Mouse (Mus musculus): ENCODE data around the gene Prkab1. TPM values are rescaled to one million over a fixed set of nuclear protein-coding genes. Genes with fewer than 3 reads are reported as not detected.

The Prkab1 gene
- polyA plus RNA-seq, 1 experiment from 2014 or later = 49.1 TPM

- no peak overlapping the region for H3K9ac ChIP-seq (replicated peaks; ENCODE audit: low read length)
- H3K4me1 ChIP-seq (ENCODE audit: control insufficient read depth, insufficient read depth, low read length) = no peaks in the 10 kb centered on the region
- H3K4me2 ChIP-seq (ENCODE audit: low read length) = no peak overlapping the region
- no peaks in the 10 kb centered on the region for H3K9me3 ChIP-seq (ENCODE audit: control insufficient read depth, low read length)
- H3K36me3 ChIP-seq (ENCODE audit: control insufficient read depth, insufficient read depth, low read length) = peaks cover 35% of the 10 kb centered on the region
- no peaks in the 10 kb centered on the region for H3K27me3 ChIP-seq (ENCODE audit: control insufficient read depth, insufficient read depth, low read length)
- WGBS = 82% methylated on average over 7 of the region's 7 CpGs
- no peak overlapping the region for H3K27ac ChIP-seq (replicated peaks; ENCODE audit: low read depth, low read length)
- no peak overlapping the region for H3K4me3 ChIP-seq (replicated peaks; ENCODE audit: low read depth, low read length)
- peak; percentile 33 for DNase-seq
- ATAC-seq (ENCODE audit: low FRiP score, low TSS enrichment) = no peak
These were observed 41.5 kb downstream of the Prkab1 start for GRCm38 (mm10) chr5:115982671-115983373.

GRCm38 (mm10) chr5:115980537-115980936, 43.8 kb downstream of the Prkab1 start:
- Histone ChIP-seq H3K27ac (replicated peaks; ENCODE audit: low read depth, low read length) (no peak overlapping the region), H3K36me3 (ENCODE audit: control insufficient read depth, insufficient read depth, low read length) (peaks cover 26% of the 10 kb centered on the region), H3K27me3 (ENCODE audit: control insufficient read depth, insufficient read depth, low read length) (no peaks in the 10 kb centered on the region), H3K9me3 (ENCODE audit: control insufficient read depth, low read length) (no peaks in the 10 kb centered on the region), H3K4me1 (ENCODE audit: control insufficient read depth, insufficient read depth, low read length) (no peaks in the 10 kb centered on the region), H3K9ac (replicated peaks; ENCODE audit: low read length) (no peak overlapping the region), H3K4me3 (replicated peaks; ENCODE audit: low read depth, low read length) (no peak overlapping the region), H3K4me2 (ENCODE audit: low read length) (no peak overlapping the region)
- DNase-seq (no peak), ATAC-seq (ENCODE audit: low FRiP score, low TSS enrichment) (no peak)
- 95% methylated on average over 9 of the region's 9 CpGs for WGBS

GRCm38 (mm10) chr5:115979134-115979696, 45.1 kb downstream of the Prkab1 start:
- Histone ChIP-seq H3K9me3 (ENCODE audit: control insufficient read depth, low read length) (no peaks in the 10 kb centered on the region), H3K27me3 (ENCODE audit: control insufficient read depth, insufficient read depth, low read length) (no peaks in the 10 kb centered on the region), H3K4me1 (ENCODE audit: control insufficient read depth, insufficient read depth, low read length) (no peaks in the 10 kb centered on the region), H3K9ac (replicated peaks; ENCODE audit: low read length) (no peak overlapping the region), H3K36me3 (ENCODE audit: control insufficient read depth, insufficient read depth, low read length) (peaks cover 25% of the 10 kb centered on the region; the same call in 1 of the 2 replicates), H3K27ac (replicated peaks; ENCODE audit: low read depth, low read length) (no peak overlapping the region), H3K4me3 (replicated peaks; ENCODE audit: low read depth, low read length) (no peak overlapping the region), H3K4me2 (ENCODE audit: low read length) (no peak overlapping the region)
- 64% methylated on average over 16 of the region's 16 CpGs for WGBS
- DNase-seq (peak; percentile 9), ATAC-seq (ENCODE audit: low FRiP score, low TSS enrichment) (no peak)

GRCm38 (mm10) chr5:115978255-115978654, 46.1 kb downstream of the Prkab1 start:
- Histone ChIP-seq H3K4me2 (ENCODE audit: low read length) (no peak overlapping the region), H3K36me3 (ENCODE audit: control insufficient read depth, insufficient read depth, low read length) (peaks cover 30% of the 10 kb centered on the region; the same call in 1 of the 2 replicates), H3K9ac (replicated peaks; ENCODE audit: low read length) (no peak overlapping the region), H3K9me3 (ENCODE audit: control insufficient read depth, low read length) (no peaks in the 10 kb centered on the region), H3K4me3 (replicated peaks; ENCODE audit: low read depth, low read length) (no peak overlapping the region), H3K27me3 (ENCODE audit: control insufficient read depth, insufficient read depth, low read length) (no peaks in the 10 kb centered on the region), H3K27ac (replicated peaks; ENCODE audit: low read depth, low read length) (peak overlapping the region; percentile 55; the same call in 1 of the 2 replicates), H3K4me1 (ENCODE audit: control insufficient read depth, insufficient read depth, low read length) (no peaks in the 10 kb centered on the region)
- DNase-seq (peak; percentile 31), ATAC-seq (ENCODE audit: low FRiP score, low TSS enrichment) (no peak)
- 34% methylated on average over 5 of the region's 5 CpGs for WGBS

- Histone ChIP-seq H3K27me3 (ENCODE audit: control insufficient read depth, insufficient read depth, low read length) (no peaks in the 10 kb centered on the region), H3K4me1 (ENCODE audit: control insufficient read depth, insufficient read depth, low read length) (no peaks in the 10 kb centered on the region), H3K9me3 (ENCODE audit: control insufficient read depth, low read length) (no peaks in the 10 kb centered on the region), H3K36me3 (ENCODE audit: control insufficient read depth, insufficient read depth, low read length) (peaks cover 30% of the 10 kb centered on the region; the same call in 1 of the 2 replicates), H3K27ac (replicated peaks; ENCODE audit: low read depth, low read length) (peak overlapping the region; percentile 55; the same call in 1 of the 2 replicates), H3K9ac (replicated peaks; ENCODE audit: low read length) (no peak overlapping the region), H3K4me3 (replicated peaks; ENCODE audit: low read depth, low read length) (no peak overlapping the region), H3K4me2 (ENCODE audit: low read length) (no peak overlapping the region)
- ATAC-seq (ENCODE audit: low FRiP score, low TSS enrichment) (no peak), DNase-seq (no peak)
- 67% methylated on average over 10 of the region's 10 CpGs for WGBS
These were observed 46.6 kb downstream of the Prkab1 start for GRCm38 (mm10) chr5:115977757-115978156.

- peaks cover 30% of the 10 kb centered on the region; the same call in 1 of the 2 replicates for H3K36me3 ChIP-seq (ENCODE audit: control insufficient read depth, insufficient read depth, low read length)
- H3K27ac ChIP-seq (replicated peaks; ENCODE audit: low read depth, low read length) = no peak overlapping the region
- H3K4me3 ChIP-seq (replicated peaks; ENCODE audit: low read depth, low read length) = no peak overlapping the region
- H3K9me3 ChIP-seq (ENCODE audit: control insufficient read depth, low read length) = no peaks in the 10 kb centered on the region
- ATAC-seq (ENCODE audit: low FRiP score, low TSS enrichment) (no peak), DNase-seq (no peak)
- no peak overlapping the region for H3K4me2 ChIP-seq (ENCODE audit: low read length)
- no peaks in the 10 kb centered on the region for H3K4me1 ChIP-seq (ENCODE audit: control insufficient read depth, insufficient read depth, low read length)
- H3K9ac ChIP-seq (replicated peaks; ENCODE audit: low read length) = no peak overlapping the region
- WGBS = 80% methylated on average over 10 of the region's 10 CpGs
- no peaks in the 10 kb centered on the region for H3K27me3 ChIP-seq (ENCODE audit: control insufficient read depth, insufficient read depth, low read length)
These were observed 47.0 kb downstream of the Prkab1 start for GRCm38 (mm10) chr5:115977266-115977665.

GRCm38 (mm10) chr5:115976446-115976845, 47.9 kb downstream of the Prkab1 start:
- H3K4me1 ChIP-seq (ENCODE audit: control insufficient read depth, insufficient read depth, low read length) = no peaks in the 10 kb centered on the region
- no peak overlapping the region for H3K27ac ChIP-seq (replicated peaks; ENCODE audit: low read depth, low read length)
- no peaks in the 10 kb centered on the region for H3K9me3 ChIP-seq (ENCODE audit: control insufficient read depth, low read length)
- 94% methylated on average over 5 of the region's 5 CpGs for WGBS
- H3K4me3 ChIP-seq (replicated peaks; ENCODE audit: low read depth, low read length) = no peak overlapping the region
- H3K27me3 ChIP-seq (ENCODE audit: control insufficient read depth, insufficient read depth, low read length) = no peaks in the 10 kb centered on the region
- DNase-seq = no peak
- H3K36me3 ChIP-seq (ENCODE audit: control insufficient read depth, insufficient read depth, low read length) = 0 out of 2 replicates have a peak, but pooled peaks cover 25% of the 10 kb centered on the region
- ATAC-seq (ENCODE audit: low FRiP score, low TSS enrichment) = no peak
- no peak overlapping the region for H3K4me2 ChIP-seq (ENCODE audit: low read length)
- no peak overlapping the region for H3K9ac ChIP-seq (replicated peaks; ENCODE audit: low read length)

GRCm38 (mm10) chr5:115975672-115976071, 48.6 kb downstream of the Prkab1 start:
- WGBS = 90% methylated on average over 10 of the region's 10 CpGs

DNA sequence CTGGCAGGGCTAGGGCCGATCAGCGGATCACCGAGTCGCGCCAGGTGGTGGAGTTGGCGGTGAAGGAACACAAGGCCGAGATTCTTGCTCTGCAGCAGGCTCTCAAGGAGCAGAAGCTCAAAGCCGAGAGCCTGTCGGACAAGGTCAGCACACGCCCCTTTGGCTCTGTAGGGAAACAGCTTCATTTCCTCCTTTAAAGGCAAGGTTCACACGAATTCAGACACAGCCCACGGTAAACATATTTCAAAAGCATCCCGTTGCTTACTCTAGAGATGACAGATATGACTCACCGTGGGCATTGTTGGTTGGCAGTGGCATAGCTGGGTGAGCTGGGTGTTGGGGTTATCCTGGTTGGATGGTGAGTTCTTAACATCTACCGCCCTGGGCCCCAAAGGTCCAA, 53.1 kb downstream of the Prkab1 start:
- ATAC-seq (ENCODE audit: low FRiP score, low TSS enrichment) = no peak

More at GRCm38 (mm10) chr5:115975672-115976071, 48.6 kb downstream of the Prkab1 start:
- no peak overlapping the region for H3K9ac ChIP-seq (replicated peaks; ENCODE audit: low read length)
- ATAC-seq (ENCODE audit: low FRiP score, low TSS enrichment) (no peak), DNase-seq (no peak)
- H3K36me3 ChIP-seq (ENCODE audit: control insufficient read depth, insufficient read depth, low read length) = 0 out of 2 replicates have a peak, but pooled peaks cover 24% of the 10 kb centered on the region
- H3K27ac ChIP-seq (replicated peaks; ENCODE audit: low read depth, low read length) = no peak overlapping the region
- H3K4me1 ChIP-seq (ENCODE audit: control insufficient read depth, insufficient read depth, low read length) = no peaks in the 10 kb centered on the region
- H3K4me2 ChIP-seq (ENCODE audit: low read length) = no peak overlapping the region
- no peaks in the 10 kb centered on the region for H3K9me3 ChIP-seq (ENCODE audit: control insufficient read depth, low read length)
- no peaks in the 10 kb centered on the region for H3K27me3 ChIP-seq (ENCODE audit: control insufficient read depth, insufficient read depth, low read length)
- no peak overlapping the region for H3K4me3 ChIP-seq (replicated peaks; ENCODE audit: low read depth, low read length)

More for the DNA sequence above, 53.1 kb downstream of the Prkab1 start:
- H3K4me2 ChIP-seq (ENCODE audit: low read length) = no peak overlapping the region
- no peaks in the 10 kb centered on the region for H3K27me3 ChIP-seq (ENCODE audit: control insufficient read depth, insufficient read depth, low read length)
- peaks cover 25% of the 10 kb centered on the region for H3K36me3 ChIP-seq (ENCODE audit: control insufficient read depth, insufficient read depth, low read length)
- no peaks in the 10 kb centered on the region for H3K9me3 ChIP-seq (ENCODE audit: control insufficient read depth, low read length)
- no peak for DNase-seq
- H3K9ac ChIP-seq (replicated peaks; ENCODE audit: low read length) = no peak overlapping the region
- H3K4me1 ChIP-seq (ENCODE audit: control insufficient read depth, insufficient read depth, low read length) = no peaks in the 10 kb centered on the region
- no peak overlapping the region for H3K4me3 ChIP-seq (replicated peaks; ENCODE audit: low read depth, low read length)
- H3K27ac ChIP-seq (replicated peaks; ENCODE audit: low read depth, low read length) = no peak overlapping the region
- 93% methylated on average over 15 of the region's 15 CpGs for WGBS

Measured in midbrain, embryonic 14.5 days (tissue).